ENCODE assay signal across 18 mouse cellular contexts in genomic region chr17:48055076-48055816, GRCm38 (mm10). TPM values are rescaled to one million over a fixed set of nuclear protein-coding genes. Genes with fewer than 3 reads are reported as not detected.
A peak's percentile ranks its signal among the peaks of the same experiment; 100 is the strongest.
DNase-seq lines count a peak whose midpoint lies in the region; ATAC-seq and TF ChIP-seq lines count a peak whose summit lies in the region.
"Had no signal": no experiment of that assay in that cellular context is flagged by ENCODE, and none has a peak within 500 bp of the region (broad histone marks: within the 10 kb centered on the region; RNA-seq: fewer than 3 reads in every experiment).

No protein-coding gene starts in this region.

- peak; percentile 16 for DNase-seq in embryo, embryonic 11 days
- no peak for DNase-seq in embryo, embryonic 10.5 days (ENCODE audit: low spot score)
- peak; percentile 55 for DNase-seq in brain, adult 2 months (ENCODE audit: low read depth, low spot score)
- DNase-seq in hindbrain, postnatal 0 days (ENCODE audit: low spot score) = peak; percentile 35
- no peak for DNase-seq in liver, embryonic 11.5 days (ENCODE audit: low spot score)
- DNase-seq in heart, adult 9 months (ENCODE audit: low spot score in 2 of 2) = no peak
- no peak for DNase-seq in heart, postnatal 36 days
- DNase-seq: cerebellum, postnatal 14 days; heart, adult 18-20 months; kidney, adult 9 months; lung, adult 2 months had no signal

- ATAC-seq in forebrain, embryonic 13.5 days = peak; percentile 46
- no peak for ATAC-seq in hindbrain, postnatal 0 days
- no peak for ATAC-seq in liver, embryonic 11.5 days (replicated peaks; ENCODE audit: low FRiP score)

- no peak for TF ChIP-seq CTCF in hindbrain, postnatal 0 days (IDR thresholded peaks at IDR 0.05; ENCODE audit: low read depth)

- no peaks in the 10 kb centered on the region for H3K9me3 ChIP-seq in forebrain, embryonic 13.5 days (replicated peaks)
- H3K9me3 ChIP-seq in hindbrain, postnatal 0 days (ENCODE audit: low read length) = no peaks in the 10 kb centered on the region
- H3K9me3 ChIP-seq in liver, embryonic 11.5 days (ENCODE audit: control insufficient read depth, low read length) = no peaks in the 10 kb centered on the region

- peaks cover 33% of the 10 kb centered on the region for H3K27me3 ChIP-seq in forebrain, embryonic 13.5 days
- no peaks in the 10 kb centered on the region; the same call in 1 of the 2 replicates for H3K27me3 ChIP-seq in hindbrain, postnatal 0 days (ENCODE audit: insufficient read depth, low read length)
- peaks cover 30% of the 10 kb centered on the region for H3K27me3 ChIP-seq in liver, embryonic 11.5 days (replicated peaks; ENCODE audit: control insufficient read depth, insufficient read depth, low read length)

- 31% methylated on average over 20 of the region's 20 CpGs for WGBS in forebrain, embryonic 13.5 days
- 33% methylated on average over 20 of the region's 20 CpGs for WGBS in hindbrain, postnatal 0 days
- 47% methylated on average over 20 of the region's 20 CpGs for WGBS in liver, embryonic 11.5 days

- H3K4me3 ChIP-seq in forebrain, embryonic 13.5 days = no peak overlapping the region
- no peak overlapping the region for H3K4me3 ChIP-seq in hindbrain, postnatal 0 days (ENCODE audit: low read length)
- no peak overlapping the region for H3K4me3 ChIP-seq in liver, embryonic 11.5 days (ENCODE audit: low read depth, low read length)
- H3K4me3 ChIP-seq: megakaryocyte, embryonic 14.5 days had no signal

- intact Hi-C loops in heart, postnatal 36 days (cut with DNase I) = loop anchor here (5.0 kb wide), 1 partner anchor 42 kb away; no protein-coding TSS in a partner anchor

- peak overlapping the region; percentile 63 for H3K27ac ChIP-seq in forebrain, embryonic 13.5 days
- H3K27ac ChIP-seq in hindbrain, postnatal 0 days = no peak overlapping the region
- H3K27ac ChIP-seq in liver, embryonic 11.5 days (ENCODE audit: low read depth, low read length) = no peak overlapping the region

- no peaks in the 10 kb centered on the region for H3K36me3 ChIP-seq in forebrain, embryonic 13.5 days (ENCODE audit: poor library complexity, severe bottlenecking)
- H3K36me3 ChIP-seq in hindbrain, postnatal 0 days (ENCODE audit: insufficient read depth, low read length) = no peaks in the 10 kb centered on the region
- no peaks in the 10 kb centered on the region for H3K36me3 ChIP-seq in liver, embryonic 11.5 days (ENCODE audit: control insufficient read depth, insufficient read depth, low read length)

- H3K4me2 ChIP-seq in forebrain, embryonic 13.5 days = peak overlapping the region; percentile 27; the same call in 1 of the 2 replicates
- H3K4me2 ChIP-seq in hindbrain, postnatal 0 days (ENCODE audit: low read depth, low read length) = 0 out of 2 replicates have a peak overlapping the region, but pooled peaks have one; percentile 10
- H3K4me2 ChIP-seq in liver, embryonic 11.5 days = no peak overlapping the region

- peak overlapping the region; percentile 26; the same call in 1 of the 2 replicates for H3K9ac ChIP-seq in forebrain, embryonic 13.5 days
- H3K9ac ChIP-seq in hindbrain, postnatal 0 days (replicated peaks; ENCODE audit: low read length) = no peak overlapping the region
- H3K9ac ChIP-seq in liver, embryonic 11.5 days (ENCODE audit: low read depth, low read length) = no peak overlapping the region

- H3K4me1 ChIP-seq in forebrain, embryonic 13.5 days = peaks cover 32% of the 10 kb centered on the region
- H3K4me1 ChIP-seq in hindbrain, postnatal 0 days (ENCODE audit: insufficient read depth, low read length) = peaks cover 16% of the 10 kb centered on the region; the same call in 1 of the 2 replicates
- H3K4me1 ChIP-seq in liver, embryonic 11.5 days (replicated peaks; ENCODE audit: control insufficient read depth, insufficient read depth, low read length) = peaks cover 3% of the 10 kb centered on the region; the same call in 1 of the 2 replicates
- H3K4me1 ChIP-seq: megakaryocyte, embryonic 14.5 days had no signal

RNA-seq across cellular contexts. Expression of gene 1700122O11Rik, which starts 17.2 kb away (rescaled TPM):
- not detected in 2 replicates for polyA plus RNA-seq in forebrain, embryonic 13.5 days (2015; fragmentation: Nextera tagmentation; extraction: Ambion mirVana)
- total RNA-seq in hindbrain, postnatal 0 days (2014; rRNA removed) = not detected in 2 replicates
- not detected in 2 replicates for polyA plus RNA-seq in hindbrain, postnatal 0 days (2015; fragmentation: Nextera tagmentation; extraction: Ambion mirVana)
- polyA plus RNA-seq in liver, embryonic 11.5 days (2014; fragmentation: Nextera tagmentation; extraction: Ambion mirVana) = not detected in 2 replicates
- not detected for total RNA-seq in heart, postnatal 36 days (2021)
- total RNA-seq: heart, adult 18-20 months; heart, postnatal 25 days; layer of hippocampus, adult 18-20 months had no signal
- polyA plus RNA-seq: limb, embryonic 14.5 days; lung, adult 2 months; neural tube, embryonic 11.5 days; spleen, adult 2 months had no signal

RNA-seq across cellular contexts. Expression of gene 1700067P10Rik, which starts 33.9 kb away (rescaled TPM):
- not detected in 2 replicates for polyA plus RNA-seq in forebrain, embryonic 13.5 days (2015; fragmentation: Nextera tagmentation; extraction: Ambion mirVana)
- total RNA-seq in hindbrain, postnatal 0 days (2014; rRNA removed) = not detected in 2 replicates
- polyA plus RNA-seq in hindbrain, postnatal 0 days (2015; fragmentation: Nextera tagmentation; extraction: Ambion mirVana) = 0.16 TPM in 1 of 2 replicates, not detected in the other
- not detected in 2 replicates for polyA plus RNA-seq in liver, embryonic 11.5 days (2014; fragmentation: Nextera tagmentation; extraction: Ambion mirVana)
- total RNA-seq in heart, postnatal 36 days (2021) = not detected
- total RNA-seq: heart, adult 18-20 months; heart, postnatal 25 days; layer of hippocampus, adult 18-20 months had no signal
- polyA plus RNA-seq: lung, adult 2 months; neural tube, embryonic 11.5 days; spleen, adult 2 months had no signal

Comparison
In these comparisons a context has a peak if more than half of its experiments do, and no peak if none do; other contexts are left out.
1. DNase-seq: peak in embryo, embryonic 11 days (single experiment), brain, adult 2 months (single experiment) and hindbrain, postnatal 0 days (single experiment); none in embryo, embryonic 10.5 days (single experiment), liver, embryonic 11.5 days (single experiment), heart, adult 9 months (0 of 2) and heart, postnatal 36 days (0 of 2).